Mouse (Mus musculus) C2C12 (cell line): ENCODE results near the gene Pitpnm3.

ENCODE experiments used
- CEBPB ChIP-seq: IDR thresholded peaks from one replicate; pipeline ENCODE4 v1.6.1; 2011; ENCODE audit warnings: low read depth, mild to moderate bottlenecking, control low read depth, moderate library complexity
- CTCF ChIP-seq: IDR thresholded peaks from one replicate; pipeline ENCODE4 v1.5.1; 2011; ENCODE audit not compliant: control insufficient read depth, insufficient read depth, insufficient read length
- MAX ChIP-seq: IDR thresholded peaks from one replicate; pipeline ENCODE4 v1.6.1; 2011; ENCODE audit warnings: mild to moderate bottlenecking, control low read depth
- MYOD1 ChIP-seq: IDR thresholded peaks from one replicate; pipeline ENCODE4 v1.6.1; 2011; ENCODE audit warnings: low read depth; ENCODE audit not compliant: control insufficient read depth, insufficient read length
- MYOG ChIP-seq: IDR thresholded peaks from one replicate; pipeline ENCODE4 v1.6.1; 2011; ENCODE audit not compliant: control insufficient read depth, insufficient read length; ENCODE audit errors: extremely low read depth
- USF1 ChIP-seq: IDR thresholded peaks from one replicate; pipeline ENCODE4 v1.6.1; 2011; ENCODE audit warnings: low read depth, mild to moderate bottlenecking, control low read depth, moderate library complexity

- TF ChIP-seq CTCF: no peak
- no peak for TF ChIP-seq USF1
- no peak for TF ChIP-seq MYOD1
- no peak for TF ChIP-seq MAX
- TF ChIP-seq MYOG: no peak
- no peak for TF ChIP-seq CEBPB
Measured at GRCm38 (mm10) chr11:72153122-72153862, 17.7 kb upstream of the Pitpnm3 start.
